Mouse (Mus musculus) midbrain, postnatal 0 days (tissue): Measurements from ENCODE around the gene Dclk1. TPM values are rescaled to one million over a fixed set of nuclear protein-coding genes. Genes with fewer than 3 reads are reported as not detected.

Experiments
- ATAC-seq: fragments of 200-750 bp; cut with Nextera tagmentation; 2 replicates; pipeline ENCODE4 v1.8.0; 2017; ENCODE audit warnings: moderate number of reproducible peaks, mild to moderate bottlenecking, moderate TSS enrichment, moderate library complexity; ENCODE audit not compliant: low FRiP score
- DNase-seq: peaks from one replicate; pipeline ENCODE4 v3.0.0-alpha.2; 2015; ENCODE audit warnings: low spot score
- H3K27ac ChIP-seq: fragments of 300-500 bp; sonication (generic); 2 replicates; pipeline ENCODE4 v1.5.1; 2014; ENCODE audit warnings: low read depth, mild to moderate bottlenecking, low read length, mixed read lengths
- H3K27me3 ChIP-seq: fragments of 300-500 bp; sonication (generic); 2 replicates; pipeline ENCODE4 v1.6.1; 2014; ENCODE audit warnings: low read length, control low read depth, mixed read lengths; ENCODE audit not compliant: insufficient read depth
- H3K36me3 ChIP-seq: fragments of 300-500 bp; sonication (generic); 2 replicates; pipeline ENCODE4 v1.6.1; 2014; ENCODE audit warnings: low read length, control low read depth, mixed read lengths; ENCODE audit not compliant: insufficient read depth
- H3K4me1 ChIP-seq: fragments of 300-500 bp; sonication (generic); 2 replicates; pipeline ENCODE4 v1.6.1; 2014; ENCODE audit warnings: mild to moderate bottlenecking, control low read depth, antibody characterized with exemption, low read length, mixed read lengths; ENCODE audit not compliant: insufficient read depth
- H3K4me2 ChIP-seq: fragments of 300-500 bp; sonication (generic); 2 replicates; pipeline ENCODE4 v1.6.1; 2014; ENCODE audit warnings: low read depth, mild to moderate bottlenecking, low read length, mixed read lengths; ENCODE audit not compliant: poor library complexity, severe bottlenecking
- H3K4me3 ChIP-seq: fragments of 300-500 bp; sonication (generic); 2 replicates; pipeline ENCODE4 v1.5.1; 2014; ENCODE audit warnings: low read depth, mild to moderate bottlenecking, low read length, moderate library complexity
- H3K9ac ChIP-seq: fragments of 300-500 bp; sonication (generic); replicated peaks from 2 replicates; pipeline ENCODE4 v1.6.1; 2014; ENCODE audit warnings: mild to moderate bottlenecking, low read length, moderate library complexity, mixed read lengths; ENCODE audit not compliant: poor library complexity, severe bottlenecking
- H3K9me3 ChIP-seq: fragments of 300-500 bp; sonication (generic); 2 replicates; pipeline ENCODE4 v1.6.1; 2016; ENCODE audit warnings: low read length, control low read depth
- CTCF ChIP-seq: IDR thresholded peaks from 2 replicates; pipeline ENCODE4 v1.5.1; 2016; ENCODE audit warnings: antibody characterized with exemption, mild to moderate bottlenecking
- WGBS: fragments of 180-500 bp; shearing (Covaris S2); extraction: QIAGEN DNeasy Blood & Tissue Kit; methylation state at CpG from one replicate; pipeline ENCODE4 v1.1.7; 2014; 5-methylcytosine and 5-hydroxymethylcytosine counted together
- polyA plus RNA-seq: library from polyadenylated mRNA; unstranded; fragments of >200 nt; fragmentation: Nextera tagmentation; extraction: Ambion mirVana; gene quantifications from 2 replicates; pipeline ENCODE4 v1.2.1, GENCODE M21; 2015
- total RNA-seq: library from RNA; depleted of rRNA; stranded (reverse); fragments of >200 nt; gene quantifications from 2 replicates; pipeline ENCODE4 v1.2.3, GENCODE M21; 2014

Gene Dclk1
- total and polyA plus RNA-seq, 2 experiments from 2014 or later: 219 to 307 TPM

- TF ChIP-seq CTCF: peak; percentile 50
- ATAC-seq (peak; percentile 83), DNase-seq (peak; percentile 82)
- Histone ChIP-seq H3K27me3 (no peaks in the 10 kb centered on the region), H3K4me3 (no peak overlapping the region), H3K9ac (0 out of 2 replicates have a peak overlapping the region, but pooled peaks have one; percentile 19), H3K4me2 (peak overlapping the region; percentile 12; the same call in 1 of the 2 replicates), H3K4me1 (peaks cover 20% of the 10 kb centered on the region), H3K9me3 (no peaks in the 10 kb centered on the region), H3K27ac (peak overlapping the region; percentile 74), H3K36me3 (no peaks in the 10 kb centered on the region)
- WGBS: 11% methylated on average over 11 of the region's 11 CpGs
Measured at GRCm38 (mm10) chr3:55423640-55424397, 181.7 kb downstream of the Dclk1 start.

GRCm38 (mm10) chr3:55430022-55430549 is 187.9 kb downstream of the Dclk1 start:
- no peak for TF ChIP-seq CTCF
- no peaks in the 10 kb centered on the region for H3K4me1 ChIP-seq
- H3K27me3 ChIP-seq: no peaks in the 10 kb centered on the region
- no peaks in the 10 kb centered on the region for H3K9me3 ChIP-seq
- DNase-seq (no peak), ATAC-seq (no peak)
- no peak overlapping the region for H3K27ac ChIP-seq
- H3K4me3 ChIP-seq: no peak overlapping the region
- no peak overlapping the region for H3K4me2 ChIP-seq
- 87% methylated on average over 2 of the region's 2 CpGs for WGBS
- H3K9ac ChIP-seq: no peak overlapping the region
- H3K36me3 ChIP-seq: no peaks in the 10 kb centered on the region

- H3K4me3 ChIP-seq: no peak overlapping the region
- H3K9me3 ChIP-seq: no peaks in the 10 kb centered on the region
- H3K27me3 ChIP-seq: no peaks in the 10 kb centered on the region
- WGBS: 81% methylated on average over 3 of the region's 3 CpGs
- ATAC-seq (no peak), DNase-seq (no peak)
- H3K36me3 ChIP-seq: no peaks in the 10 kb centered on the region
- H3K4me1 ChIP-seq: no peaks in the 10 kb centered on the region
- no peak for TF ChIP-seq CTCF
- H3K4me2 ChIP-seq: no peak overlapping the region
- H3K27ac ChIP-seq: no peak overlapping the region; the same call in 1 of the 2 replicates
- H3K9ac ChIP-seq: no peak overlapping the region
Measured at GRCm38 (mm10) chr3:55431223-55431622, 189.1 kb downstream of the Dclk1 start.

GRCm38 (mm10) chr3:55434276-55434675 is 192.1 kb downstream of the Dclk1 start:
- H3K9ac ChIP-seq: no peak overlapping the region
- DNase-seq: no peak
- H3K4me1 ChIP-seq: no peaks in the 10 kb centered on the region
- TF ChIP-seq CTCF: no peak
- no peak overlapping the region for H3K4me2 ChIP-seq
- H3K36me3 ChIP-seq: no peaks in the 10 kb centered on the region
- peak overlapping the region; percentile 26; the same call in 1 of the 2 replicates for H3K27ac ChIP-seq
- H3K9me3 ChIP-seq: no peaks in the 10 kb centered on the region
- no peak for ATAC-seq
- H3K4me3 ChIP-seq: no peak overlapping the region
- no peaks in the 10 kb centered on the region for H3K27me3 ChIP-seq
- 58% methylated on average over 1 of the region's 1 CpGs for WGBS

- H3K9me3 ChIP-seq: no peaks in the 10 kb centered on the region
- H3K27me3 ChIP-seq: no peaks in the 10 kb centered on the region
- H3K4me1 ChIP-seq: peaks cover 5% of the 10 kb centered on the region; the same call in 1 of the 2 replicates
- 0 out of 2 replicates have a peak overlapping the region, but pooled peaks have one; percentile 18 for H3K27ac ChIP-seq
- H3K36me3 ChIP-seq: no peaks in the 10 kb centered on the region
- TF ChIP-seq CTCF: no peak
- DNase-seq (no peak), ATAC-seq (no peak)
- H3K4me2 ChIP-seq: no peak overlapping the region
- no peak overlapping the region for H3K4me3 ChIP-seq
- 71% methylated on average over 7 of the region's 7 CpGs for WGBS
- no peak overlapping the region for H3K9ac ChIP-seq
Measured at GRCm38 (mm10) chr3:55438824-55439446, 196.8 kb downstream of the Dclk1 start.

GRCm38 (mm10) chr3:55440342-55440741 is 198.2 kb downstream of the Dclk1 start:
- Histone ChIP-seq H3K9me3 (no peaks in the 10 kb centered on the region), H3K27me3 (no peaks in the 10 kb centered on the region), H3K36me3 (no peaks in the 10 kb centered on the region), H3K27ac (peak overlapping the region; percentile 69), H3K4me2 (no peak overlapping the region), H3K4me3 (no peak overlapping the region), H3K4me1 (peaks cover 5% of the 10 kb centered on the region; the same call in 1 of the 2 replicates), H3K9ac (no peak overlapping the region)
- DNase-seq (no peak), ATAC-seq (no peak)
- WGBS: 55% methylated on average over 8 of the region's 8 CpGs
- no peak for TF ChIP-seq CTCF
